Mouse (Mus musculus) left cerebral cortex, postnatal 10 days (tissue): ENCODE data around the gene Acss2. TPM values are rescaled to one million over a fixed set of nuclear protein-coding genes. Genes with fewer than 3 reads are reported as not detected.

ENCODE experiments used
- DNase-seq, 2 experiments: peaks; one replicate each; pipeline ENCODE4 v3.0.0; 2021 to 2022; ENCODE audit warnings: low spot score in 2 of 2, mixed read lengths in 1 of 2; ENCODE audit errors: extremely low spot score in 1 of 2
- intact Hi-C: fragments of 180-260 bp; cut with DNase I; formaldehyde crosslinking; loops from one replicate; pipeline ENCODE4 v1.15.1; 2025
- total RNA-seq, 2 experiments: library from RNA; stranded (reverse); gene quantifications; 2 replicates each; pipeline ENCODE4 v1.2.3; 2021

The Acss2 gene
- total RNA-seq, 2 experiments from 2014 or later, result 41.0 to 42.9 TPM

DNA sequence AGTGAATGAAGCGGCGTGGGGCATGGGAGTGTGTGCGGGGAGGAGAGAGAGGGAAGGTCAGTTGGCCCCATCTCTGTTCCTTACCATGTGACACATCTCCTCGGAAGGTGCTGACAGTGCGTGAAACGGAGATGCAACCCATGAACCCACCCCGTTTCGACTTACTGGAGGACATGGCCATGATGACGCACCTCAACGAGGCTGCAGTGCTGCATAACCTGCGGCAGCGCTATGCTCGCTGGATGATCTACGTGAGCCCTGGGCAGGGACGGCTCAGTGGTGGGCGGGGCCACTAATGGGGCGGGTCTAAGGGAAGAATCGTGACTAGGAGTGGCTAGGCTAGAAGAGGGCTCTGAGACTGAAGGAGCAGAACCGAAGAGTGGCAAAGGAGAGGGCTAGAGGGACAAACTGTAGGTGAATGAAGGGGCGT, 95.6 kb downstream of the Acss2 start:
- DNase-seq, result peak in 1 of 2 experiments; percentile 74
- intact Hi-C loops, result no loop called here

DNA sequence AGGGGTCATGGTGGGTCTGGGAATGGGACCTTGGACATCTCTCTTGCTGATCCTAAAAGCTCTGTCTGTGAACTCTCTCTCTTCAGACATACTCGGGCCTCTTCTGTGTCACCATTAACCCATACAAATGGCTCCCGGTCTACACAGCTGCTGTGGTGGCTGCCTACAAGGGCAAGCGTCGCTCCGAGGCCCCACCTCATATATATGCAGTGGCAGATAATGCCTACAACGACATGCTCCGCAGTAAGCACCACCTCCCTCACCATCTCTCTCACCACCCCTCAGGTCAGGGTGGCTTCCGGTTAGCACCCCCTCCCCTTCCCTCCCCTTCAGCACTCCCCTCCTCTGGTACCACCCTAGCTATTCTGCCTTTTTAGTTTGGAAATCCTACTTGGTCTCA, 96.2 kb downstream of the Acss2 start:
- no peak for DNase-seq

DNA sequence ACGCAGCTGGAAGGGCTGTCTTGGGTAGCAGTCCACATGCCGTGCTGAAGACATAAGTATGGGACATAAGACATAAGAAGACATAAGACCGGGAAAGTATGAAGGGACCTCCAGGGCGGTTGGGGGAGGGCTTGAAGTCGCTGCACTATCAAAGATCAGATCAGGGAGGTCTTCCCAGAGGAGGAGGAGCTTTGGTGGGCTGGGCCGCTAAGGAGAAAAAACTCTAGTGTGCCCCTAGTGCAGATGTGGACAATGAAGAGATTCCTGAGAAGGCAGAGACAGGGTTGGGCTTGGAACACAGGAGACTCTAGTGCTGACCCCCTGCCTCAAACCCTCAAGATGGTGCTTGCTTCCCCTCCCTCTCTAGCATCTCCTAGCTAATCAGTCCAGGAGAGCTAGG, 99.2 kb downstream of the Acss2 start:
- DNase-seq, result no peak
- intact Hi-C loops, result no loop called here

More for the DNA sequence above, 96.2 kb downstream of the Acss2 start:
- intact Hi-C loops, result no loop called here

DNA sequence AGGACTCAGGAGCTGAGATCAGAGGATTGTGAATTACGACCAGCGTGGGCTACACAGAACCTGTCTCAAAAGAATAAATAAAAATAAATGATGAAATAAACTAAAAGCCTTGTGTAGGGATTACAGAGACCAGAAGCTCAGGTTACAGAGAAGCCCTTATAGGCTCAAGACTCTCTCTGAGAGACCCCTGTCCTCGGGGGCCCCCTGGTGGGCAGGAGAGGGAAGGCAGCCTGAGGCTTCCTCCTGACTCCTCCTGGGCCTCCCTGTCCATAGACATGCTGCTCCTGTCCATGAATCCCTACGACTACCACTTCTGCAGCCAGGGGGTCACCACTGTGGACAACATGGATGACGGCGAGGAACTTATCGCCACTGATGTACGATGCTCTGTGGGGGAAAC, 102.1 kb downstream of the Acss2 start:
- intact Hi-C loops, result no loop called here
- DNase-seq, result peak; percentile 67 to 87

DNA sequence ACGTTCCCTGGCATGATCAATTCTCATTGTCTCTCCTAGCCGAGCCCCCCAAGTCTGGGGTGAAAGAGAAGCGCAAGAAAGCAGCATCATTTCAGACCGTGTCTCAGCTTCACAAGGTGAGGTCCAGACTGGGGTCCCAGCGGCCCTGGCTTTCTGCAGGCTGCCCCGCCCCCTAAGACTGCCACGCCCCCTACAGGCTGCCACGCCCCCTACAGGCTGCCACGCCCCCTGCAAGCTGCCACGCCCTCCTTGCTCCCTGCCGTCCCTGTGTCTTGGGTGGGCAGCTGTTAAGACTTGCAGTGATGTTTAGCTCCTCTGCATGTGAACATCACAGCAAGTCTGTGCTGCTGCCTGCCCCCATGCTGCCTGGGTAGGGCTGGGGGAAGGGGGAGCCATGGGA, 104.9 kb downstream of the Acss2 start:
- DNase-seq, result no peak
- intact Hi-C loops, result no loop called here

DNA sequence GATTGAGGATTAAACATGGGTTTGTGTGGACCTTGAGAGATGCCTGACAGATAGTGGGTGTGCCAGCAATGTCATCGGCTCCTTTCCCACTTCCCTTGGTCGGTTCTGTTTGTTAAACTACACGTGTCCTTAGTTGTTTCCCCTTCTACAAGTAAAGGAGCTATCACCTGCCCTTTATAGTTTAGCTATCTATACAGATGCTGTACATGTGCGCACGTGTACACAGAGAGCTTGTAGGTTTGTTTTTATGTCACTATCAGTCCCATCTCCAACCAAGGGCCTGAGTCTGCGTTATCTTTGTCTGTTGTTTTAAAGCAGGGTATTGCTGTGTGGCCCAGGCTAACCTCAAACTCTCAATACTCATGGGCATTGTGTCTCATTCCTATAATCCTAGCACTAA, 106.2 kb downstream of the Acss2 start:
- DNase-seq, result no peak
- intact Hi-C loops, result no loop called here

DNA sequence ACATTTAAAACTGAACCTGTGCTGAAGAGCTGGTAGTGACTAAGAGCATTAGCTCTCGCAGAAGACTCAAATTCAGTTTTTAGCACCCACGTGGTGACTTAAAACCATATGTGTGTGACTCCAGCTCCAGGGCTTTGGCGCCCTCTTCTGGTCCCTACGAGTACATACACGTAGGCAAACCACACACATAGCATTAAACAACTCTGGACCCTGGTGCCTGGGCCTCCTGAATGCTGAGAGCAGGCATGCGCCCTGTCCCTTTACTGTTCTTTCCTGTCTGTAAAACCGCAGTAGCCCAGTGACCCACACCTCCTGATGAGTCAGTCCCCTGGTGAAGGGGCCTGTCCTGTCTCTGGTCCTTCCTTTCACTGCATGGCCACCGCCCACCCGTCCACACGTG, 107.0 kb downstream of the Acss2 start:
- intact Hi-C loops, result no loop called here
- DNase-seq, result peak in 1 of 2 experiments; percentile 46

DNA sequence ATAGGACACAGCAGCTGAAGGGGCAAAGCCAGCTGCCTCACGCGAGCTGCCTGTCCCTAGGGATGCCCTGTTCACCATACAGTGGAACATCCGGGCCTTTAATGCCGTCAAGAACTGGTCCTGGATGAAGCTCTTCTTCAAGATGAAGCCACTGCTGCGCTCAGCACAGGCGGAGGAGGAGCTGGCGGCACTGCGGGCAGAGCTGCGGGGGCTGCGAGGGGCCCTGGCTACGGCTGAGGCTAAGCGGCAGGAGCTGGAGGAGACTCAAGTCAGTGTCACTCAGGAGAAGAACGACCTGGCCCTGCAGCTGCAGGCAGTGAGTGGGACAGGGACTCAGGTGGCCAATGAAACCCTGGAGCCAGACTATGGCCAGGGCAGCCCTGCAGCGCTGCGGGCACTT, 108.5 kb downstream of the Acss2 start:
- intact Hi-C loops, result loop anchor here (2.0 kb wide), 1 partner anchor 109 kb away; the partner anchor contains the start of gene Acss2
- no peak for DNase-seq

DNA sequence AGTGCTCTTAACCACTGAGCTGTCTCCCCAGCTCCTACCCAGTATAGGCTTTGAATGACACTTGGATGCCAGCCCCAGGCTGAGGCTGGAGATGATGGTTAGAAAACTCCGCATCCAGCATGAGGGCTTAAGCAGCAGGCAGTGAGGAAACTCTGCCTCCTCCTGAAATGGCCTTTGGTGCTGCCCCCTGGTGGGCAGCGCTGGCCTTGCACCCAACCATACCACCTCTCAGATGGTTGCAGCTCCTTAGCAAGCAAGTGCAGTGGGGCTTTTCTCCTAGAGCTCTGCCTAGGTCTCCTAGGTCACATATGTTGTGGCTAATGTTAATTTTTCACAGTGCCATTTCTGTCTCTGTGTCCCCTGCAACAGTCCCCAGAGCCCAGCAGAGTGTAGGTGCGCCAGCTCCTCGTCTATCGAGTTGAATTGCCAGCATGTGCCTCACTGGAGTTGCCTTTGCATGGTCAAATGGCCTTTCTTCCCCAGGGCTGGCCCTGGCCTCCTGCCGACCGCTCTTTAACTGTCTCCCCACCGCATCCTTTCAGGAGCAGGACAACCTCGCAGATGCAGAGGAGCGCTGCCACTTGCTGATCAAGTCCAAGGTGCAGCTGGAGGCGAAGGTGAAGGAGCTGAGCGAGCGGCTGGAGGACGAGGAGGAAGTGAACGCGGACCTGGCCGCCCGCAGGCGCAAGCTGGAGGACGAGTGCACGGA, 109.4 kb downstream of the Acss2 start:
- intact Hi-C loops, result loop anchor here (2.0 kb wide), 1 partner anchor 110 kb away; the partner anchor contains the start of gene Acss2
- peak; percentile 63 to 79 for DNase-seq

DNA sequence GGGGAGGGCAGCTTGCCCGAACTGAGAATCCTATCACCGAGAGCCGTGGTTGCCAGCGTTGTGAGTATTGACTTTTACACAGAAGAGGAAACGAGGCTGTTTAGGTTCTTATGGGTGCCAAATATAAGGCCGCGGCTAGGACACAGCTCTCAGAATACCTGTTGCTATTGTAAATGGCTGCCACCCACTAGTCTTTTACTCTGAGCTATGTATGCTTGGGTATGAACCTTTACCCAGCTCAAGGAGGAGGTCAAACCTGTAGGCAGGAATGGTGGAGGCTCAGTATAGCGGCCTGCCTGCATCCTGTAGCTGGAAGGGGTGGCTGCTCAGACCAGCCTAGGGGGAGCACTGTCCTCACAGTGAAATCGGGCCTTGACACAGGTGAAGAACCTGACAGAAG, 110.4 kb downstream of the Acss2 start:
- no peak for DNase-seq
- intact Hi-C loops, result no loop called here

DNA sequence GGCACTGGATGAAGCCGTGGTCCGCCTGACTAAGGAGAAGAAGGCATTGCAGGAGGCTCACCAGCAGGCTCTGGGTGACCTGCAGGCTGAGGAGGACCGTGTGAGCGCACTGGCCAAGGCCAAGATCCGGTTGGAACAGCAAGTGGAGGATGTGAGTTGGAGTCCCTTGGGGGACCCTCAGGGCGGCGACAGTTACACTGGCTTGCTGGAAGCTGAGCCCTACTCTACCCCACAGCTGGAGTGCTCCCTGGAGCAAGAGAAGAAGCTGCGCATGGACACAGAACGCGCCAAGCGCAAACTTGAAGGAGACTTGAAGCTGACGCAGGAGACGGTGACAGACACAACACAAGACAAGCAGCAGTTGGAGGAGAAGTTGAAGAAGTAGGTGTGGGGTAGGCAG, 110.8 kb downstream of the Acss2 start:
- intact Hi-C loops, result no loop called here
- peak in 1 of 2 experiments; percentile 48 for DNase-seq

DNA sequence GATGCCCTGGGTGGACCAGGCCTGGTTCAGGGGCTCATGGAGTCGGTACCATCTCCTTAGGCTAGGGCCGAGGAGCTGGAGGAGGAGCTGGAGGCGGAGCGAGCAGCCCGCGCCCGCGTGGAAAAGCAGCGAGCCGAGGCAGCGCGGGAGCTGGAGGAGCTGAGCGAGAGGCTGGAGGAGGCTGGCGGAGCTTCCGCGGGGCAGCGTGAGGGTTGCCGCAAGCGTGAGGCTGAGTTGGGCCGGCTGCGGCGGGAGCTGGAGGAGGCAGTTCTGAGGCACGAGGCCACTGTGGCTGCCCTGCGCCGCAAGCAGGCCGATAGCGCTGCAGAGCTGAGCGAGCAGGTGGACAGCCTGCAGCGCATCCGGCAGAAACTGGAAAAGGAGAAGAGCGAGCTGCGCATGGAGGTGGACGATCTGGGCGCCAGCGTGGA, 111.5 kb downstream of the Acss2 start:
- intact Hi-C loops, result no loop called here
- DNase-seq, result peak in 1 of 2 experiments; percentile 82

DNA sequence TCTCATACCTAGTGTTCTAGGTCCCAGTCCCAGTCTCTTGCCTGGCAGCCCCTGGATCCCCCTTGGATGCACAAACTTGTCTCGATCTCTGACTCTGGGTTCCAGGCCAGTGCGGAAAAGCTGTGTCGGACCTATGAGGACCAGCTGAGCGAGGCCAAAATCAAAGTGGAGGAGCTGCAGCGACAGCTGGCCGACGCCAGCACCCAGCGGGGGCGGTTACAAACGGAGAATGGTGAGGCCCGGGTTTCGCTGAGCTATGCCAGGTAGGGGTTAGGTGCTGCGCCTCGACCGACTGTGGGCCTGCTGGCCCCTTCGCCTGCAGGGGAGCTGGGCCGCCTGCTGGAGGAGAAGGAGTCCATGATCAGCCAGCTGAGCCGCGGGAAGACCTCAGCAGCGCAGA, 112.4 kb downstream of the Acss2 start:
- intact Hi-C loops, result no loop called here
- peak in 1 of 2 experiments; percentile 48 for DNase-seq

DNA sequence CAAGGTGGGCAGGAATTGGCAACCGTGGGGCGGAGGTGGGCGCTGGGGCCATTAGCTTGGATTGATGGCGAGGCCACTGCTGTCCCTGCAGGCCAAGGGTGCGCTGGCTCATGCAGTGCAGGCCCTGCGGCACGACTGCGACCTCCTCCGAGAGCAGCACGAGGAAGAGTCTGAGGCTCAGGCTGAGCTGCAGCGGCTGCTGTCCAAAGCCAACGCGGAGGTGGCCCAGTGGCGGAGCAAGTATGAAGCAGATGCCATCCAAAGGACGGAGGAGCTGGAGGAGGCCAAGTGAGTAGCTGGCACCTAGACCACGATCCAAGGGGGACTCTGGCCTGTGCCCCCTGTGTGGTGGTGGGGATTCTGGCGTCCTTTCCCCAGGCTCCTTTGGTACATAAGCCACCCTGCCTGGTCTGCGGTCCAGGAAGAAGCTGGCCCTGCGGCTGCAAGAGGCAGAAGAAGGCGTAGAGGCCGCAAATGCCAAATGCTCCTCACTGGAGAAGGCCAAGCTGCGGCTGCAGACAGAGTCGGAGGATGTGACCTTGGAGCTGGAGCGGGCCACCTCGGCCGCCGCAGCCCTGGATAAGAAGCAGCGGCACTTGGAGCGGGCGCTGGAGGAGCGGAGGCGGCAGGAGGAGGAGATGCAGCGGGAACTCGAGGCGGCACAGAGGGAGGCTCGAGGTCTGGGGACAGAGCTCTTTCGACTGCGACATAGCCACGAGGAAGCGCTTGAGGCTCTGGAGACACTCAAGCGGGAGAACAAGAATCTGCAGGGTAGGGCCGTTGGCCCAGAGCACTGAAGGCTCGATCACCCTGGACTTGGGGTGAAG, 113.1 kb downstream of the Acss2 start:
- DNase-seq, result peak in 1 of 2 experiments; percentile 57
- intact Hi-C loops, result no loop called here

DNA sequence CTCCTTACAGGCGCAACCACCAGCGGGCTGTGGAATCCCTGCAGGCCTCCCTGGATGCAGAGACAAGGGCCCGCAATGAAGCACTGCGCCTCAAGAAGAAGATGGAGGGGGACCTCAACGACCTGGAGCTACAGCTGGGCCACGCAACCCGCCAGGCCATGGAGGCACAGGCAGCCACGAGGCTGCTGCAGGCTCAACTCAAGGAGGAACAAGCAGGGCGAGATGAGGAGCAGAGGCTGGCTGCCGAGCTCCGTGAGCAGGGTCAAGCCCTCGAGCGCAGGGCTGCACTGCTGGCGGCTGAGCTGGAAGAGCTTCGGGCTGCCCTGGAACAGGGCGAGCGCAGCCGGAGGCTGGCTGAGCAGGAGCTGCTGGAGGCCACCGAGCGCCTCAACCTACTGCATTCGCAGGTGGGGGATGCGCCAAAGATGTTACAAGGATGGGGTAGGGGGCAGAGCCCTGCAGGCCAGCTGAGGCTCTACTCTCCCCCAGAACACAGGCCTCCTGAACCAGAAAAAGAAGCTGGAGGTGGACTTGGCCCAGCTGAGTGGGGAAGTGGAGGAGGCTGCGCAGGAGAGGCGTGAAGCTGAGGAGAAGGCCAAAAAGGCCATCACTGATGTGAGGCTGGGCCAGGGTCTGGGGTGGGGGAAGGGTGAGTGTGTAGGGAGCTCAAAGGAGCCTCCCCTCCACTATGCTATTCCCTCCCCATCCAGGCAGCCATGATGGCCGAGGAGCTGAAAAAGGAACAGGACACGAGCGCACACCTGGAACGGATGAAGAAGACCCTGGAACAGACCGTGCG, 114.6 kb downstream of the Acss2 start:
- intact Hi-C loops, result no loop called here
- DNase-seq, result no peak

DNA sequence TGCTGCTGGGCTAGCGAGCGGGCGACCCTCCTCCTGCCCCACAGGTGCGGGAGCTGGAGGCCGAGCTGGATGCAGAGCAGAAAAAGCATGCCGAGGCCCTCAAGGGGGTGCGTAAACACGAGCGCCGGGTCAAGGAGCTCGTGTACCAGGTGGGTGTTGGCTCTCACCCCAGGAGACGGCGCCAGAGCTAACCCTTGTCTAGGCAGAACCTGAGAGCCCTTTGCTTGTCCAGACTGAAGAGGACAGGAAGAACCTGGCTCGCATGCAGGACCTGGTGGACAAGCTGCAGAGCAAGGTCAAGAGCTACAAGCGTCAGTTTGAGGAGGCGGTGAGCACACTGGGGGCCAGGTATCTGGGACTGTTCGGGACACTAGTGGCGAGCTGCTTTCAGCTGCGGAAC, 115.4 kb downstream of the Acss2 start:
- intact Hi-C loops, result no loop called here
- peak in 1 of 2 experiments; percentile 48 for DNase-seq

DNA sequence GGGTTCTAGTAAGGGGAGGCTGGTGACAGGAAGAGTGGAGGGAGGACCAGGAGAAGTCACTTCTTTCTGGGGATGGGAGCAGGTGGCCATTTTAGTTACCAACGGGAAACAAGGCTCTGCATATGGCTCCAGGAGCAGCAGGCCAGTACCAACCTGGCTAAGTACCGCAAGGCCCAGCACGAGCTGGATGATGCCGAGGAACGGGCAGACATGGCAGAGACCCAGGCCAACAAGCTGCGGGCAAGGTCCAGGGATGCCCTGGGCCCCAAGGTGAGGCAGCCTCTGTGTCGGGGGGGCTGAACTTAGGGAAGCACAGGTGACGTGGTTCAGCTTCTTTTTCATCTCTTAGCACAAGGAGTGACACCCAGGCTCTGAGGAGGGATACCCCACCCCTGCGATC, 116.0 kb downstream of the Acss2 start:
- DNase-seq, result no peak
- intact Hi-C loops, result no loop called here

DNA sequence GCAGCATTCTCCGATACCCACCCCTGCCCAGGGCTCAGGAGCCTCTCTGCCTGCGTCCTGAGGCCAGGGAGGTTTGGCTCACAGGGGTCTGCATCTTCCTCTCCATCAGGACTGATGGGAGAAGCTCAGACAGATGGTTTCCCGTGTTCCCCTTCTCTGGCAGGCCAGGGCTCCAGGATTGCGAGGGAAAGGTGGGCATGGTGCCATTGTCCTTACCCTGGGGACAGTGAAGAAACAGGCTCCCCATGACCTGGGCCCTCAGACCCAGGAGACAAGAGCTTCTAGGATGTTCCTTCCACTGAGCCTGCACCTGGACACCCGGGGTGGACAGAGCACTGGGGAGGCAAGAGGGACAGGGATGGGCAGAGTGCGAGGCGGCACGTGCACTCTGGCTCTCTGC, 116.8 kb downstream of the Acss2 start:
- DNase-seq, result no peak
- intact Hi-C loops, result no loop called here
